Comparison of ENCODE assay signal across 21 mouse cellular contexts in genomic region chr6:148455470-148455869, GRCm38 (mm10). TPM values are rescaled to one million over a fixed set of nuclear protein-coding genes. Genes with fewer than 3 reads are reported as not detected.
A peak's percentile ranks its signal among the peaks of the same experiment; 100 is the strongest.
DNase-seq lines count a peak whose midpoint lies in the region; ATAC-seq and TF ChIP-seq lines count a peak whose summit lies in the region.
"Had no signal": no experiment of that assay in that cellular context is flagged by ENCODE, and none has a peak within 500 bp of the region (broad histone marks: within the 10 kb centered on the region; RNA-seq: fewer than 3 reads in every experiment).

No protein-coding gene starts in this region.

- no peaks in the 10 kb centered on the region for H3K27me3 ChIP-seq in heart, adult 2 months (ENCODE audit: control insufficient read depth, insufficient read depth, low read length)
- H3K27me3 ChIP-seq in liver, embryonic 14.5 days (ENCODE audit: control insufficient read depth, insufficient read depth, low read length): no peaks in the 10 kb centered on the region
- no peaks in the 10 kb centered on the region for H3K27me3 ChIP-seq in liver, embryonic 11.5 days (replicated peaks; ENCODE audit: control insufficient read depth, insufficient read depth, low read length)
- H3K27me3 ChIP-seq: embryonic facial prominence, embryonic 13.5 days; midbrain, embryonic 15.5 days; stomach, embryonic 15.5 days had no signal

- ATAC-seq in liver, embryonic 14.5 days (ENCODE audit: insufficient read depth): no peak
- ATAC-seq in liver, embryonic 11.5 days (replicated peaks; ENCODE audit: low FRiP score): no peak

- H3K4me3 ChIP-seq in heart, adult 2 months: no peak overlapping the region
- no peak overlapping the region for H3K4me3 ChIP-seq in liver, embryonic 14.5 days (ENCODE audit: insufficient read depth in 1 of 2, low read depth in 2 of 2, low read length in 2 of 2)
- no peak overlapping the region for H3K4me3 ChIP-seq in liver, embryonic 11.5 days (ENCODE audit: low read depth, low read length)
- H3K4me3 ChIP-seq: embryonic facial prominence, embryonic 13.5 days; heart, embryonic 13.5 days; liver, embryonic 15.5 days; midbrain, embryonic 15.5 days; stomach, embryonic 15.5 days had no signal

- no peak for DNase-seq in heart, adult 2 months
- no peak for DNase-seq in heart, postnatal 14 days
- DNase-seq in liver, embryonic 14.5 days (ENCODE audit: low read depth in 3 of 3, low spot score in 3 of 3): no peak
- DNase-seq in liver, embryonic 11.5 days (ENCODE audit: low spot score): no peak
- peak; percentile 72 for DNase-seq in ES-CJ7 (ENCODE audit: low read depth, low spot score)
- DNase-seq in brain, embryonic 14.5 days (ENCODE audit: low read depth): no peak
- no peak for DNase-seq in natural killer cell, adult 2 months (ENCODE audit: low spot score in 2 of 2)
- no peak for DNase-seq in testis, postnatal 10 days (ENCODE audit: low spot score)
- DNase-seq: B cell, adult 2 months; cerebellum, adult 9-10 months; heart, postnatal 36 days; kidney, adult 11 months; kidney, postnatal 14 days; lung, postnatal 36 days had no signal

- no peak for TF ChIP-seq EP300 in heart, adult 2 months (IDR thresholded peaks at IDR 0.05; ENCODE audit: insufficient read depth, low read depth, low read length)
- no peak for TF ChIP-seq EP300 in liver, embryonic 14.5 days (IDR thresholded peaks at IDR 0.05; ENCODE audit: low read depth)

- no peaks in the 10 kb centered on the region for H3K4me1 ChIP-seq in heart, adult 2 months (ENCODE audit: control insufficient read depth, insufficient read depth, low read length)
- H3K4me1 ChIP-seq in liver, embryonic 14.5 days (replicated peaks; ENCODE audit: control insufficient read depth in 2 of 2, insufficient read depth in 2 of 2, low read length in 1 of 2): no peaks in the 10 kb centered on the region
- H3K4me1 ChIP-seq in liver, embryonic 11.5 days (replicated peaks; ENCODE audit: control insufficient read depth, insufficient read depth, low read length): no peaks in the 10 kb centered on the region
- H3K4me1 ChIP-seq: heart, embryonic 13.5 days; liver, embryonic 15.5 days; midbrain, embryonic 15.5 days; stomach, embryonic 15.5 days had no signal

- no peak overlapping the region for H3K4me2 ChIP-seq in liver, embryonic 14.5 days (ENCODE audit: low read depth)
- H3K4me2 ChIP-seq in liver, embryonic 11.5 days: no peak overlapping the region
- H3K4me2 ChIP-seq: embryonic facial prominence, embryonic 13.5 days; heart, embryonic 13.5 days; hindbrain, embryonic 14.5 days; liver, embryonic 15.5 days; midbrain, embryonic 15.5 days; stomach, embryonic 15.5 days had no signal

- peak; percentile 53 for TF ChIP-seq CTCF in heart, adult 2 months (IDR thresholded peaks at IDR 0.05)
- peak; percentile 49 for TF ChIP-seq CTCF in liver, embryonic 14.5 days (IDR thresholded peaks at IDR 0.05; ENCODE audit: low read depth)
- peak; percentile 27; the same call in 1 of the 2 replicates for TF ChIP-seq CTCF in brain, embryonic 14.5 days (IDR thresholded peaks at IDR 0.05; ENCODE audit: borderline replicate concordance, extremely low read depth, insufficient read depth, insufficient read length)

- H3K9ac ChIP-seq in heart, adult 2 months (ENCODE audit: low read depth, low read length): no peak overlapping the region
- no peak overlapping the region for H3K9ac ChIP-seq in liver, embryonic 14.5 days (replicated peaks)
- H3K9ac ChIP-seq in liver, embryonic 11.5 days (ENCODE audit: low read depth, low read length): no peak overlapping the region
- H3K9ac ChIP-seq: embryonic facial prominence, embryonic 13.5 days; heart, embryonic 13.5 days; hindbrain, embryonic 14.5 days; liver, embryonic 15.5 days; midbrain, embryonic 15.5 days; stomach, embryonic 15.5 days had no signal

- WGBS in heart, adult 2 months: 70% methylated on average over 4 of the region's 4 CpGs
- WGBS in liver, embryonic 14.5 days (ENCODE audit: insufficient replicate concordance): 53% methylated on average over 4 of the region's 4 CpGs
- 56% methylated on average over 4 of the region's 4 CpGs for WGBS in liver, embryonic 11.5 days

- no peaks in the 10 kb centered on the region for H3K36me3 ChIP-seq in heart, adult 2 months (ENCODE audit: control insufficient read depth, insufficient read depth, low read length)
- H3K36me3 ChIP-seq in liver, embryonic 14.5 days (replicated peaks; ENCODE audit: control insufficient read depth, insufficient read depth, low read depth): no peaks in the 10 kb centered on the region
- H3K36me3 ChIP-seq in liver, embryonic 11.5 days (ENCODE audit: control insufficient read depth, insufficient read depth, low read length): no peaks in the 10 kb centered on the region
- H3K36me3 ChIP-seq: embryonic facial prominence, embryonic 13.5 days; heart, embryonic 13.5 days; liver, embryonic 15.5 days; midbrain, embryonic 15.5 days; stomach, embryonic 15.5 days had no signal

- H3K27ac ChIP-seq in heart, adult 2 months: no peak overlapping the region
- no peak overlapping the region for H3K27ac ChIP-seq in liver, embryonic 14.5 days
- no peak overlapping the region for H3K27ac ChIP-seq in liver, embryonic 11.5 days (ENCODE audit: low read depth, low read length)
- H3K27ac ChIP-seq: embryonic facial prominence, embryonic 13.5 days; heart, embryonic 13.5 days; hindbrain, embryonic 14.5 days; liver, embryonic 15.5 days; midbrain, embryonic 15.5 days; stomach, embryonic 15.5 days had no signal

- peaks cover 6% of the 10 kb centered on the region for H3K9me3 ChIP-seq in liver, embryonic 14.5 days (ENCODE audit: control insufficient read depth, low read length)
- peaks cover 7% of the 10 kb centered on the region; the same call in 1 of the 2 replicates for H3K9me3 ChIP-seq in liver, embryonic 11.5 days (ENCODE audit: control insufficient read depth, low read length)
- H3K9me3 ChIP-seq: midbrain, embryonic 15.5 days; stomach, embryonic 15.5 days had no signal

- TF ChIP-seq POLR2A in heart, adult 2 months (IDR thresholded peaks at IDR 0.05; ENCODE audit: insufficient read depth, low read depth, low read length): no peak
- TF ChIP-seq POLR2A in brain, embryonic 14.5 days (IDR thresholded peaks at IDR 0.05; ENCODE audit: borderline replicate concordance, extremely low read depth, insufficient read depth, insufficient read length, poor library complexity, severe bottlenecking): no peak

- intact Hi-C loops in heart, adult 2 months (cut with DNase I): loop anchor here (10.0 kb wide), 1 partner anchor 219 kb away; no protein-coding TSS in a partner anchor
- intact Hi-C loops in heart, postnatal 14 days (cut with DNase I): no loop called here

- H3K79me2 ChIP-seq in heart, adult 2 months (replicated peaks; ENCODE audit: control insufficient read depth, insufficient read depth, low read length): no peaks in the 10 kb centered on the region

RNA-seq across cellular contexts. Expression of gene Tmtc1, which starts 11.3 kb away (rescaled TPM):
- 100 to 1,000 TPM in 1 of 2 experiments, 10 to 100 TPM in 1; 89.4 to 131 TPM for total RNA-seq in heart, adult 2 months (2021)
- polyA plus RNA-seq in heart, adult 2 months (2012; rRNA removed): 46.3 and 86.1 TPM in 2 replicates
- total RNA-seq in heart, postnatal 14 days (2021): 10 to 100 TPM; 43.2 to 55.6 TPM
- 0.08 and 0.09 TPM in 2 replicates for polyA plus RNA-seq in liver, embryonic 14.5 days (2012; rRNA removed)
- 0.04 and 0.28 TPM in 2 replicates for polyA plus RNA-seq in liver, embryonic 14.5 days (2014; fragmentation: Nextera tagmentation; extraction: Ambion mirVana)
- polyA plus RNA-seq in liver, embryonic 11.5 days (2014; fragmentation: Nextera tagmentation; extraction: Ambion mirVana): 0.47 and 0.58 TPM in 2 replicates
- polyA plus RNA-seq in brain, embryonic 14.5 days (2012; rRNA removed): 5.4 and 11.8 TPM in 2 replicates
- total RNA-seq: granulocyte monocyte progenitor cell, adult 5-6 weeks had no signal
